Mouse (Mus musculus) lung, adult 2 months (tissue): ENCODE data around the gene Ttc9b.
"Not testable (repeated sequence)": the region's sequence is repeated elsewhere in the genome, so short reads cannot be mapped to it uniquely, and the experiment has no call there.

Experiments used
- CTCF ChIP-seq: fragments of 200-500 bp; IDR thresholded peaks from 2 replicates; pipeline ENCODE4 v1.5.1; 2011; ENCODE audit warnings: mild to moderate bottlenecking, low read length, control low read depth; ENCODE audit not compliant: insufficient read depth
- POLR2A ChIP-seq: fragments of 200-500 bp; IDR thresholded peaks from 2 replicates; pipeline ENCODE4 v1.6.1; 2011; ENCODE audit warnings: low read depth, mild to moderate bottlenecking, control low read depth, low read length, borderline replicate concordance; ENCODE audit errors: extremely low read depth

DNA sequence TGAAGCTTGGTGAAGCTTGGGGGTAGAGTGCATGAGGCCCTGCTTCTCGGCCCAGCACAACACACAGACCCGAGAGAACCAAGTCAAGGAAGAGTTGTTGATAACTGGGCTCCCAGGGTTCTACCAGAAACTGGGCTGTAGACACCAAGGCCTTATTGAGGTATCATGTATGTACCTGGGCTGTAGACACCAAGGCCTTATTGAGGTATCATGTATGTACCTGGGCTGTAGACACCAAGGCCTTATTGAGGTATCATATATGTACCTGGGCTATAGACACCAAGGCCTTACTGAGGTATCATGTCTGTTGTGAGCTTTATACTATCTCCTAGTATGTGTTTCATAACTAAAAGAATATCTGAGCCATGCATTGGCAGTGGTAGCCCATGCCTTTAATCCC, 18.6 kb upstream of the Ttc9b start:
- not testable (repeated sequence) for TF ChIP-seq CTCF, POLR2A
